In genomic region chr6:39205064-39205649, GRCm38 (mm10) we compare ENCODE assay signal across 1 mouse cellular context.
TF ChIP-seq lines count a peak whose summit lies in the region.

No protein-coding gene starts in this region.

TF ChIP-seq in CH12.LX, 34 proteins besides CTCF, POLR2A, EP300 and RAD21 (continued from another document):
- TF ChIP-seq MXI1 (IDR thresholded peaks at IDR 0.05; ENCODE audit: low read depth, low read length) (peak; percentile 64; the same call in 1 of the 2 replicates), NRF1 (IDR thresholded peaks at IDR 0.05; ENCODE audit: low read depth, low read length) (no peak), KAT2A (IDR thresholded peaks at IDR 0.05; ENCODE audit: insufficient replicate concordance, low read length) (no peak), PAX5 (IDR thresholded peaks at IDR 0.05; ENCODE audit: low read length) (no peak)
